Mouse (Mus musculus) midbrain, embryonic 15.5 days (tissue): ENCODE measurements at regions not wholly inside any gene's neighbourhood (a gene's known extent, or its start where the extent isn't known, plus 50 kb on each side); places are given as distances from the start of the nearest gene placed in this dataset.

Source experiments
- ATAC-seq: fragments of 200-750 bp; cut with Nextera tagmentation; replicated peaks from 2 replicates; pipeline ENCODE4 v1.8.0; 2017; ENCODE audit warnings: moderate TSS enrichment
- H3K27ac ChIP-seq: fragments of 300-500 bp; sonication (generic); 2 replicates; pipeline ENCODE4 v1.5.1; 2015; ENCODE audit warnings: mild to moderate bottlenecking, inconsistent platforms
- H3K27me3 ChIP-seq: fragments of 300-500 bp; sonication (generic); replicated peaks from 2 replicates; pipeline ENCODE4 v1.6.1; 2015; ENCODE audit warnings: inconsistent platforms
- H3K36me3 ChIP-seq: fragments of 300-500 bp; sonication (generic); replicated peaks from 2 replicates; pipeline ENCODE4 v1.6.1; 2015; ENCODE audit warnings: inconsistent platforms
- H3K4me1 ChIP-seq: fragments of 300-500 bp; sonication (generic); 2 replicates; pipeline ENCODE4 v1.6.1; 2015; ENCODE audit warnings: inconsistent platforms
- H3K4me2 ChIP-seq: fragments of 300-500 bp; sonication (generic); 2 replicates; pipeline ENCODE4 v1.6.1; 2015; ENCODE audit warnings: inconsistent platforms, mild to moderate bottlenecking, moderate library complexity
- H3K4me3 ChIP-seq: fragments of 300-500 bp; sonication (generic); 2 replicates; pipeline ENCODE4 v1.5.1; 2015; ENCODE audit warnings: mild to moderate bottlenecking, inconsistent platforms
- H3K9ac ChIP-seq: fragments of 300-500 bp; sonication (generic); 2 replicates; pipeline ENCODE4 v1.6.1; 2015; ENCODE audit warnings: mild to moderate bottlenecking, inconsistent platforms
- H3K9me3 ChIP-seq: fragments of 300-500 bp; sonication (generic); 2 replicates; pipeline ENCODE4 v1.6.1; 2016; ENCODE audit warnings: inconsistent platforms
- WGBS: fragments of 180-500 bp; shearing (Covaris S2); methylation state at CpG from one replicate; pipeline ENCODE4 v1.1.7; 2015; ENCODE audit warnings: mixed read lengths; 5-methylcytosine and 5-hydroxymethylcytosine counted together

- H3K27me3 ChIP-seq: no peaks in the 10 kb centered on the region
- no peak overlapping the region for H3K4me3 ChIP-seq
- ATAC-seq: no peak
- H3K9ac ChIP-seq: no peak overlapping the region
- H3K9me3 ChIP-seq: no peaks in the 10 kb centered on the region
- H3K27ac ChIP-seq: no peak overlapping the region
- H3K4me2 ChIP-seq: no peak overlapping the region
- no peaks in the 10 kb centered on the region for H3K36me3 ChIP-seq
- H3K4me1 ChIP-seq: no peaks in the 10 kb centered on the region
Measured at GRCm38 (mm10) chr5:83692286-83692685, 337.3 kb upstream of the Tecrl start.

DNA sequence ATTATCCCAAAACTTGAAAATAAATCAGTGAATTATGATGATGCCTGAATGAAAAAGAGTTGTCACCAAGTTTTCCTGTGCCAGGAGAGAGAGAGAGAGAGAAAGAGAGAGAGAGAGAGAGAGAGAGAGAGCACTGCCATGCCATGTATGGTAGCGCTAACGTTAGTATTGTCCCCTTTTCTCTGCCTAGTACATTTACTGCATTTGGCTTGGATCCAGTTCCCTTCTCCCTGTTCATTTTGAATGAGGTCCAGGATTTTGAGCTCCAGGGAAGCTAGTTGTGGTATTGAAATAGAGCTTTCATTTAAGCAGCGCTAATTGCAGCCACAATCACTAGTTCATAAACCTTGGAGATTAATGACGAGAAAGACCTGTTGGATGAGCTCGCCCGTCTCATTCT, 323.4 kb upstream of the Tecrl start:
- no peaks in the 10 kb centered on the region for H3K27me3 ChIP-seq
- H3K27ac ChIP-seq: no peak overlapping the region
- no peaks in the 10 kb centered on the region for H3K4me1 ChIP-seq
- no peaks in the 10 kb centered on the region for H3K9me3 ChIP-seq
- no peak overlapping the region for H3K4me3 ChIP-seq
- H3K9ac ChIP-seq: no peak overlapping the region
- no peaks in the 10 kb centered on the region for H3K36me3 ChIP-seq
- ATAC-seq: no peak
- no peak overlapping the region for H3K4me2 ChIP-seq
- WGBS: 70% methylated on average over 6 of the region's 6 CpGs

DNA sequence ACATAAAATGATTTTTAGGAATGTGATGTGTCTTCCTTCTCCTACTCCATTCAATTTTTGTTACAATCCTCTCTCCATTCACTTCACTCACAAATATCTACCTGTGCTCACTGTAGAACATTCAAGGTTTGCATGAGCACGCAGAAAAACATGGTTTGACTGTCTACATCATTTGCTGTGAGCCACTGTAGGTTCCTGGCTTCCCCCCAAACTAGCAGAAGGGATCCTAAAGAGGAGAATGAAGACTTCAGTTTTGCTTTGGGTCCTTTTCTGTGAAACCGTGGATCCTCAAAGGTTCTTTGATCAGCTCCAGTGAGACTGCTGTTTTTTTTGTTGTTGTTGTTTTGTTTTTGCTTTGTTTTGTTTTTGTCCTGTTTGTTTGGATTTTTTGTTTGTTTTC, 304.1 kb upstream of the Tecrl start:
- no peak overlapping the region for H3K27ac ChIP-seq
- no peak overlapping the region for H3K4me3 ChIP-seq
- no peaks in the 10 kb centered on the region for H3K4me1 ChIP-seq
- ATAC-seq: no peak
- H3K9me3 ChIP-seq: no peaks in the 10 kb centered on the region
- no peaks in the 10 kb centered on the region for H3K27me3 ChIP-seq
- no peak overlapping the region for H3K4me2 ChIP-seq
- H3K36me3 ChIP-seq: no peaks in the 10 kb centered on the region
- WGBS: 70% methylated on average over 2 of the region's 2 CpGs
- H3K9ac ChIP-seq: no peak overlapping the region

- Histone ChIP-seq H3K4me2 (no peak overlapping the region), H3K9ac (no peak overlapping the region), H3K27ac (no peak overlapping the region), H3K9me3 (no peaks in the 10 kb centered on the region), H3K4me1 (no peaks in the 10 kb centered on the region), H3K36me3 (no peaks in the 10 kb centered on the region), H3K27me3 (no peaks in the 10 kb centered on the region), H3K4me3 (no peak overlapping the region)
- ATAC-seq: no peak
- 11% methylated on average over 2 of the region's 2 CpGs for WGBS
Measured at GRCm38 (mm10) chr5:83651329-83651728, 296.3 kb upstream of the Tecrl start.

DNA sequence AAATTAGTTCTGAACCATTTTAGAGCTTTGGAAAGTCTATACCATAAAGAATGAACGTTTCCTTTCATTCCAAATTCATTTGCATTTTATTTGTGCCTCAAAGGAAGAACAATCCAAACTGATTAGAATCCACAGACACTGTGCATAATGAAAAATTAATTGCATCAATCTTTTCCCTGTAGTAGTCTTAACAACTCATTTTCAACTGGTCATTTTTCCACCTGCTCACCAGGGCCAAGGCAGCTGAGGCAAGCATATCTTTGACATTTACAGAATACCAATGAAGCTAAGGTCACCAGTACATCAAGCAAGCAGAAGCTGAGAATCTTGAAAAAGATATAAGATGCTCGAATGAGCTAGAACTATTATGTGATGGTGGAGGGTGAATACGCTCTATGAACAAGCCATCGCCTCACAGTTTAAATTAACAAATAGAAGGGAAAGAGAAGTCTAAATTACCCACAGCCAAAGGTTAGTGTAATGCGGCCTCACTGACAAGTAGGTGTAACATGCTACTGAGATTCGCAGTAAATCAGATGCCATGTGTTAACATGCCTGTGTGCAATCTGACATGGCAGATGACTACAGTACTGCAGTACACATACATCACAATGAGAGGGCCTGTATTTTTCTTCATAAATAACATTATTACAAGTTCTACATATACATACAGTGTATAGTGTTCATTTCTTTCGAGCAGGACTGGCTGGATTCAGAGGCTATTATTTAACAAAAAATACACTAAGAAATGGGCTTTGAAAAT, 267.8 kb upstream of the Tecrl start:
- WGBS: 73% methylated on average over 7 of the region's 7 CpGs
- Histone ChIP-seq H3K9ac (no peak overlapping the region), H3K4me2 (no peak overlapping the region), H3K9me3 (no peaks in the 10 kb centered on the region), H3K36me3 (no peaks in the 10 kb centered on the region), H3K4me3 (no peak overlapping the region), H3K27me3 (no peaks in the 10 kb centered on the region), H3K4me1 (no peaks in the 10 kb centered on the region), H3K27ac (no peak overlapping the region)
- 0 out of 2 replicates have a peak, but pooled peaks have one; percentile 42 for ATAC-seq

DNA sequence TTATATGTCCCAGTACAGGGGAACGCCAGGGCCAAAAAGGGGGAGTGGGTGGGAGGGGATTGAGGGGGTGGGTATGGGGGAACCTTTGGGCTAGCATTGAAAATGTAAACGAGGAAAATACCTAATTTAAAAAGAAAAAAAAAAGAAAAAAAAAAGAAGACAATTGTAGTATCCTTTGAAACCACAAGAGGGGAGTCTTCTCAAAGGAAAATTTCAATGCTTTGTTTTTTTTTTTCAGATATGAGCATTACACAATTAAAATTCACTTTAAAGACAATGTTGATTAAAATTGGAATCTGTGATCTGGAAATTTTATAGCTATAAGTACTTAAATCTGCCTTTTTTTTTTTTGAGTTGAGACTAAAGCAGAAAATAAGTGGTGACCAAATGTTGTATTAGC, 255.8 kb upstream of the Tecrl start:
- Histone ChIP-seq H3K4me1 (no peaks in the 10 kb centered on the region), H3K27ac (no peak overlapping the region), H3K9me3 (no peaks in the 10 kb centered on the region), H3K27me3 (no peaks in the 10 kb centered on the region), H3K4me2 (no peak overlapping the region), H3K4me3 (no peak overlapping the region), H3K36me3 (no peaks in the 10 kb centered on the region), H3K9ac (no peak overlapping the region)
- 33% methylated on average over 2 of the region's 2 CpGs for WGBS
- no peak for ATAC-seq

DNA sequence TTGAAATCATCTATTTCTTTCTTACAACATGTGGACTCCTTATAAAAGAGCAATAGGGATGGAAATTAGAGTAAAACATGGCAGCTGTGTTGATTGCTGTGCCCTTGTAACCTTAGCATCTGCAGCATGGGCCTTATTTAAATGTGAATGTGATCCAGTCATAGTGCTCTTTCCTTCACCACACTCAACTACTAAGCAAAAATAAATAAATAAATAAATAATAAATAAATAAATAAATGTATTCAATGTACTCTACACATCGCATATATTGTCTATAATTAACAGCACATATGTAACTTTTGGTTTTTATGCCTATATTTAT, 238.3 kb upstream of the Tecrl start:
- Histone ChIP-seq H3K4me1 (no peaks in the 10 kb centered on the region), H3K9me3 (no peaks in the 10 kb centered on the region), H3K36me3 (no peaks in the 10 kb centered on the region), H3K4me2 (no peak overlapping the region), H3K4me3 (no peak overlapping the region), H3K27ac (no peak overlapping the region), H3K27me3 (no peaks in the 10 kb centered on the region), H3K9ac (no peak overlapping the region)
- WGBS: 90% methylated on average over 1 of the region's 1 CpGs
- no peak; the same call in 1 of the 2 replicates for ATAC-seq

DNA sequence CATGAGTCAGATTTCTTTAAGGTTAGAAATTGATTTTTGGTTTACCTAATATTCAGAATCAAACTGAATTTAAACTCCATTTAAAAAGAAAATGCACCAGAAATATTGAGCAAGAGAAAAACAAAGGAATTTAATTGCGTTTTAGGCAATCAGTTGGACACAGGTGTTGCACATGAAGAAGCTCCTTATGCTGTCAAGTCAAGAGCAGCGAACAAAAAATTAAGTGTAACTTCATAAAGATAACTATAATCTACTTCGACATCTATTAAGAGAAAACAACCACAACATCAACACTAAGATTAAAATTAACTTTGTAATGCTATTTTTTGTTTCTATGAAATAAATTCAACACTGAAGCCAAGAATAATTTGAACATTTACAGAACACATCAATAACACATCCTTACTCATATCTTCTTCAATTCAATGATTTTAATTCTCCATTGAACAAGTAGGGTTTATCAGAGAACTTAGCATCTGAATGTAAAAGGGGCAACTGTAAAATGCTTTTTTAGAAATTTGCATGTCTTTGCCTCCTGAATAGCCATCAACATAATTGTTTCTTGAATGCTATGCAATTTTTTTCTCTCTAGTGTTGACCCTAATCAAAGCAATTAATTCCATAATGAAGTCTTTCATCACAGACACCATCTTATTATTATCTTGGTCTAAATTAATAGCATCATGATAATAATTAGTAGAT, 237.7 kb upstream of the Tecrl start:
- 92% methylated on average over 3 of the region's 3 CpGs for WGBS
- ATAC-seq: no peak; the same call in 1 of the 2 replicates

More for the DNA sequence above, 237.7 kb upstream of the Tecrl start:
- H3K4me1 ChIP-seq: no peaks in the 10 kb centered on the region
- H3K4me3 ChIP-seq: no peak overlapping the region
- H3K9ac ChIP-seq: no peak overlapping the region
- no peak overlapping the region for H3K27ac ChIP-seq
- no peaks in the 10 kb centered on the region for H3K27me3 ChIP-seq
- H3K9me3 ChIP-seq: no peaks in the 10 kb centered on the region
- H3K36me3 ChIP-seq: no peaks in the 10 kb centered on the region
- no peak overlapping the region for H3K4me2 ChIP-seq
